34 mouse cellular contexts compared by ENCODE assay signal in the genomic region with DNA sequence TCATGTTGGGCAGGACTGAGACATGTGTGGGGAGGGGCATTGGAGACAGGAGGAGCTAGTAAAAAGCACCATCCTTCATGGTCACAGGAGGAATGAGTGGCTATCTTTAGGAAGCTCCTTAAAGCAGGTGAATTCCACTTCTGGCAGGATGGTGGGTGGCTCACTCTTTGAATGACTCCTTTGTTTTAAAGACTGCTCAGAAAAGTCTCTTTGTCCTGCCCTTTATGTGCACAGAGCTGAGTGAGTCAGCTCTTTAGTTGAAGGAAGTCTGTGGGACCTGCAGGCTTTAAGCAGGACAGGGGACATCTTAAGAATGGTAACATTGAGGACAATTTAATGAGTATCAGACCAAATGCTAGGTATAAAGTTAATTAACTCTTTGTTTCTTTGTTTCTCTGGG. TPM values are rescaled to one million over a fixed set of nuclear protein-coding genes. Genes with fewer than 3 reads are reported as not detected.
DNase-seq lines count a peak whose midpoint lies in the region; ATAC-seq and TF ChIP-seq lines count a peak whose summit lies in the region.
"Had no signal": no experiment of that assay in that cellular context is flagged by ENCODE, and none has a peak within 500 bp of the region (broad histone marks: within the 10 kb centered on the region; RNA-seq: fewer than 3 reads in every experiment).

No protein-coding gene starts in this region.

- intact Hi-C loops in left cerebral cortex, postnatal 25 days (cut with DNase I): no loop called here

- H3K4me2 ChIP-seq in intestine, embryonic 14.5 days (ENCODE audit: low read length): no peak overlapping the region
- no peak overlapping the region for H3K4me2 ChIP-seq in intestine, embryonic 15.5 days (replicated peaks)
- no peak overlapping the region for H3K4me2 ChIP-seq in forebrain, embryonic 13.5 days
- H3K4me2 ChIP-seq: embryonic facial prominence, embryonic 13.5 days; heart, embryonic 12.5 days; heart, embryonic 15.5 days; hindbrain, embryonic 13.5 days had no signal

- H3K27ac ChIP-seq in intestine, embryonic 14.5 days (ENCODE audit: low read depth): no peak overlapping the region
- H3K27ac ChIP-seq in intestine, embryonic 15.5 days: no peak overlapping the region
- H3K27ac ChIP-seq in ES-E14 (ENCODE audit: insufficient read depth, low read depth, low read length, poor library complexity, severe bottlenecking): no peak overlapping the region
- H3K27ac ChIP-seq in forebrain, embryonic 13.5 days: no peak overlapping the region
- H3K27ac ChIP-seq: embryonic facial prominence, embryonic 10.5 days; embryonic facial prominence, embryonic 13.5 days; forebrain, embryonic 10.5 days; heart, embryonic 15.5 days; hindbrain, embryonic 10.5 days; hindbrain, embryonic 13.5 days had no signal

- H3K27me3 ChIP-seq in intestine, embryonic 14.5 days (replicated peaks; ENCODE audit: control insufficient read depth, insufficient read depth, low read length): no peaks in the 10 kb centered on the region
- H3K27me3 ChIP-seq in intestine, embryonic 15.5 days (replicated peaks): no peaks in the 10 kb centered on the region
- H3K27me3 ChIP-seq in forebrain, embryonic 13.5 days: no peaks in the 10 kb centered on the region
- H3K27me3 ChIP-seq: CH12.LX; embryonic facial prominence, embryonic 13.5 days; heart, embryonic 15.5 days; hindbrain, embryonic 13.5 days had no signal

- no peaks in the 10 kb centered on the region for H3K36me3 ChIP-seq in intestine, embryonic 14.5 days (ENCODE audit: control insufficient read depth, insufficient read depth, low read length)
- H3K36me3 ChIP-seq in intestine, embryonic 15.5 days: no peaks in the 10 kb centered on the region
- no peaks in the 10 kb centered on the region for H3K36me3 ChIP-seq in ES-E14 (ENCODE audit: control insufficient read depth, insufficient read depth, low read length, poor library complexity, severe bottlenecking)
- no peaks in the 10 kb centered on the region for H3K36me3 ChIP-seq in forebrain, embryonic 13.5 days (ENCODE audit: poor library complexity, severe bottlenecking)
- H3K36me3 ChIP-seq: embryonic facial prominence, embryonic 10.5 days; embryonic facial prominence, embryonic 13.5 days; forebrain, embryonic 10.5 days; heart, embryonic 12.5 days; heart, embryonic 15.5 days; hindbrain, embryonic 10.5 days; hindbrain, embryonic 13.5 days had no signal

- DNase-seq in intestine, embryonic 14.5 days (ENCODE audit: low spot score): no peak
- DNase-seq in 3T3-L1 (ENCODE audit: low read depth, low spot score) (peak; percentile 29), ES-E14 (ENCODE audit: low read depth, low spot score) (no peak)
- DNase-seq in fibroblast of lung, adult 2 months (ENCODE audit: low read depth): peak; percentile 14
- no peak for DNase-seq in left cerebral cortex, postnatal 25 days (ENCODE audit: low spot score in 2 of 2)
- DNase-seq: adrenal gland, adult 2 months; adrenal gland, postnatal 14 days; B cell, adult 2 months; cerebellum, adult 11-12 months; cerebellum, adult 8-10 months; cerebellum, postnatal 10 days; cerebellum, postnatal 36 days; embryo, embryonic 11 days; forebrain, postnatal 0 days; gastrocnemius, postnatal 36 days; heart, postnatal 10 days; heart, postnatal 36 days; kidney, adult 11 months; kidney, adult 8-10 months had no signal

- H3K4me3 ChIP-seq in intestine, embryonic 14.5 days (ENCODE audit: low read depth, low read length): no peak overlapping the region
- no peak overlapping the region for H3K4me3 ChIP-seq in intestine, embryonic 15.5 days (replicated peaks)
- no peak overlapping the region for H3K4me3 ChIP-seq in ES-E14 (ENCODE audit: insufficient read depth in 1 of 2, low read depth in 1 of 2, low read length in 2 of 2, poor library complexity in 1 of 2, severe bottlenecking in 1 of 2)
- no peak overlapping the region for H3K4me3 ChIP-seq in forebrain, embryonic 13.5 days
- H3K4me3 ChIP-seq: embryonic facial prominence, embryonic 10.5 days; embryonic facial prominence, embryonic 13.5 days; erythroblast, embryonic 14.5 days; forebrain, embryonic 10.5 days; heart, embryonic 12.5 days; heart, embryonic 15.5 days; hindbrain, embryonic 10.5 days; hindbrain, embryonic 13.5 days had no signal

- H3K4me1 ChIP-seq in intestine, embryonic 14.5 days (replicated peaks; ENCODE audit: control insufficient read depth, insufficient read depth, low read length): no peaks in the 10 kb centered on the region
- H3K4me1 ChIP-seq in intestine, embryonic 15.5 days (replicated peaks): no peaks in the 10 kb centered on the region
- peaks cover 2 to 3% of the 10 kb centered on the region in 2 experiments; a peak in 2 of 4 replicates for H3K4me1 ChIP-seq in ES-E14 (ENCODE audit: control insufficient read depth in 2 of 2, insufficient read depth in 2 of 2, low read length in 2 of 2, poor library complexity in 1 of 2)
- no peaks in the 10 kb centered on the region for H3K4me1 ChIP-seq in forebrain, embryonic 13.5 days
- H3K4me1 ChIP-seq: embryonic facial prominence, embryonic 10.5 days; embryonic facial prominence, embryonic 13.5 days; forebrain, embryonic 10.5 days; heart, embryonic 12.5 days; heart, embryonic 15.5 days; hindbrain, embryonic 10.5 days; hindbrain, embryonic 13.5 days had no signal

- no peak overlapping the region for H3K9ac ChIP-seq in intestine, embryonic 14.5 days (ENCODE audit: low read length)
- H3K9ac ChIP-seq in intestine, embryonic 15.5 days: no peak overlapping the region
- H3K9ac ChIP-seq in ES-E14 (ENCODE audit: insufficient read depth, low read depth, low read length, poor library complexity, severe bottlenecking): no peak overlapping the region
- no peak overlapping the region for H3K9ac ChIP-seq in forebrain, embryonic 13.5 days
- H3K9ac ChIP-seq: embryonic facial prominence, embryonic 13.5 days; forebrain, postnatal 0 days; heart, embryonic 12.5 days; heart, embryonic 15.5 days; hindbrain, embryonic 13.5 days had no signal

- 0 out of 2 replicates have a peak, but pooled peaks have one; percentile 32 for ATAC-seq in intestine, embryonic 14.5 days (replicated peaks; ENCODE audit: low FRiP score, low TSS enrichment, low read depth)
- no peak for ATAC-seq in intestine, embryonic 15.5 days
- no peak for ATAC-seq in forebrain, embryonic 13.5 days
- no peak for ATAC-seq in inflammation-experienced regulatory T-cells, adult 6 months
- ATAC-seq: forebrain, embryonic 14.5 days; forebrain, postnatal 0 days; hindbrain, embryonic 16.5 days had no signal

- in situ Hi-C loops in ES-E14 (cut with MboI; ENCODE audit: low sequenced_read_pairs in 2 of 2, unreplicated experiment in 2 of 2): no loop called here

- no peaks in the 10 kb centered on the region for H3K9me3 ChIP-seq in intestine, embryonic 14.5 days (ENCODE audit: control insufficient read depth, low read length)
- no peaks in the 10 kb centered on the region for H3K9me3 ChIP-seq in intestine, embryonic 15.5 days
- H3K9me3 ChIP-seq in ES-E14 (ENCODE audit: control insufficient read depth, insufficient read depth, low read depth, low read length): no peaks in the 10 kb centered on the region
- H3K9me3 ChIP-seq in forebrain, embryonic 13.5 days (replicated peaks): no peaks in the 10 kb centered on the region
- H3K9me3 ChIP-seq: embryonic facial prominence, embryonic 10.5 days; embryonic facial prominence, embryonic 13.5 days; forebrain, embryonic 10.5 days; heart, embryonic 12.5 days; heart, embryonic 15.5 days; hindbrain, embryonic 10.5 days; hindbrain, embryonic 13.5 days had no signal

TF ChIP-seq in ES-E14, 5 proteins besides CTCF, POLR2A, EP300 and RAD21:
- TF ChIP-seq HCFC1 (IDR thresholded peaks at IDR 0.05; ENCODE audit: borderline replicate concordance, insufficient read depth, low read length) (no peak), MAFK (IDR thresholded peaks at IDR 0.05; ENCODE audit: insufficient read depth, low read depth, low read length) (peak; percentile 68; the same call in 1 of the 2 replicates)

RNA-seq across cellular contexts. Expression of a gene that starts 8.1 kb away (rescaled TPM):
- 2.5 and 3.1 TPM in 2 replicates for polyA plus RNA-seq in intestine, embryonic 14.5 days (2014; fragmentation: Nextera tagmentation; extraction: Ambion mirVana)
- polyA plus RNA-seq in intestine, embryonic 15.5 days (2015; fragmentation: Nextera tagmentation; extraction: Ambion mirVana): 2.5 and 2.6 TPM in 2 replicates
- total RNA-seq in ES-E14 (2012; rRNA removed): 0.48 and 0.71 TPM in 2 replicates
- polyA plus RNA-seq in forebrain, embryonic 13.5 days (2015; fragmentation: Nextera tagmentation; extraction: Ambion mirVana): 1.2 and 1.7 TPM in 2 replicates
- under 1 TPM in 1 of 3 experiments, not detected in 2; 0.20 TPM for polyA plus RNA-seq in inflammation-experienced regulatory T-cells, adult 6 months (2017; shearing (Covaris generic))
- total RNA-seq in left cerebral cortex, postnatal 25 days (2021): 1 to 10 TPM; 8.2 to 8.8 TPM
- total RNA-seq: CH12.LX; granulocyte monocyte progenitor cell, adult 5-6 weeks had no signal
- polyA plus RNA-seq: erythroblast, embryonic 14.5 days had no signal

RNA-seq across cellular contexts. Expression of a gene that starts 31.2 kb away (rescaled TPM):
- 97.9 and 101 TPM in 2 replicates for polyA plus RNA-seq in intestine, embryonic 14.5 days (2014; fragmentation: Nextera tagmentation; extraction: Ambion mirVana)
- polyA plus RNA-seq in intestine, embryonic 15.5 days (2015; fragmentation: Nextera tagmentation; extraction: Ambion mirVana): 116 and 124 TPM in 2 replicates
- total RNA-seq in ES-E14 (2012; rRNA removed): 29.7 and 45.6 TPM in 2 replicates
- 112 and 114 TPM in 2 replicates for polyA plus RNA-seq in forebrain, embryonic 13.5 days (2015; fragmentation: Nextera tagmentation; extraction: Ambion mirVana)
- 10 to 100 TPM; 55.1 to 60.8 (median 58.3) TPM for polyA plus RNA-seq in inflammation-experienced regulatory T-cells, adult 6 months (2017; shearing (Covaris generic))
- 10 to 100 TPM; 39.5 to 49.7 TPM for total RNA-seq in left cerebral cortex, postnatal 25 days (2021)

Comparison
In these comparisons a context has a peak if more than half of its experiments do, and no peak if none do; other contexts are left out.
1. DNase-seq: peak in 3T3-L1 (single experiment) and fibroblast of lung, adult 2 months (single experiment); none in intestine, embryonic 14.5 days (single experiment), ES-E14 (single experiment) and left cerebral cortex, postnatal 25 days (0 of 2).